Mouse (Mus musculus): ENCODE measurements around the gene Desi2.
"Not testable (repeated sequence)": the region's sequence is repeated elsewhere in the genome, so short reads cannot be mapped to it uniquely, and the experiment has no call there.

Gene Desi2

DNA sequence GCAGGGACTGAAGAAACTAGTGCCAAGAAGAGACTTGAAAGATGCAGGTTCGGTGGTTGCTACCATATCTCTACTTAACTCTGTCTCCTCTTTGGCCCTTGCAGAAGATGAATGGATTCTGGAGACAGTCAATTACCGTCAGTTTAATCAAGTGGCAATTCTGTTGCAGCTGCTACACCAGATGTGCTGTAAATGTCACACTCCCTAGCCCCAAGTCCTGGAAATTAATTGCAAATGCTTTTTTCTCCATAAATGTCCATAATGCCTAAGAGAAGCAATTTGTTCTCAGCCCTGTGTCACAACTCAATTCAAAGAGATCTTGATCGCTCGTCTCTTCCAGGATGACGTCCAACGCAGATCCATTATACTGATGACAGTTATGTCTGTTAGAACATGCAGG lies 83.4 kb downstream of the Desi2 start:
- no peak for DNase-seq

DNA sequence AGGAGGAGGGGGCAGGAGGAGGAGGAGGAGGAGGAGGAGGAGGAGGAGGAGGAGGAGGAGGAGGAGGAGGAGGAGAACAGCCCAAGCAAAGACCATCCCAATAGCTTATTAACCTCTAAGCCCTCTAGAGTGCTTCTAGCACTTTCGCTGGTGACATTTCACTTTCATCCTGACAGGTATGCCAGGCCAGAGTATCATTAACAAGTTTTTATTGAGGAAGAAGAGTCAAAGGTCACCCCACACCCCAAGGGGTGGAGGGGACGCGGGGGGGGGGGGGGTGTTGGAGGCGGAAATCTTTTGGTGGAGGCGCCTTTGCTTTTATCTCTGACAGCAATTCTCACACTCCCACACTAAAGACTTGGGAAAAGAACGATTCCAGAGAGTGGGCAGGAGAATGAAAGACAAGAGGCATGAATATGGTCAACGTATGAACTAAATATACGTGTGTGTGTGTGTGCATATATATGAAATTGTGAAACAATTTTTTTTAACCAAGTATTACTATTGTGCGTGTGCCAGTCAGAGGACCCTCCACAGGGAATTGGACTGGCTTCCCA lies 88.0 kb downstream of the Desi2 start:
- DNase-seq = no peak

DNA sequence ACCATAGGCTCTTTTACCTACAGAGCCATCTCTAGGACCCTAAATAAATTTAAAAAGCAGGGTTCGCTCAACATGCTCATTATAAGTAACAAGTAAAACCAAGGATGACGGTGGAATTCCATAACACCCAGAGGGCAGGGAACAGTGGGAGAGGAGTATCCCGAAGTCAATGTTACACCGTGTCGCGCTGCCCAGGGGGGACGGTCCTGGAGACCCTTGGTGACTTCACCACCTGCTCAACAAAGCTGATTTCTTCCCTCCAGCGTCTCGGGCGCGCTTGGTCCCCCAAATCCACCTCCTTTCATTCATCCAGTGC lies 88.5 kb downstream of the Desi2 start:
- no peak for DNase-seq

DNA sequence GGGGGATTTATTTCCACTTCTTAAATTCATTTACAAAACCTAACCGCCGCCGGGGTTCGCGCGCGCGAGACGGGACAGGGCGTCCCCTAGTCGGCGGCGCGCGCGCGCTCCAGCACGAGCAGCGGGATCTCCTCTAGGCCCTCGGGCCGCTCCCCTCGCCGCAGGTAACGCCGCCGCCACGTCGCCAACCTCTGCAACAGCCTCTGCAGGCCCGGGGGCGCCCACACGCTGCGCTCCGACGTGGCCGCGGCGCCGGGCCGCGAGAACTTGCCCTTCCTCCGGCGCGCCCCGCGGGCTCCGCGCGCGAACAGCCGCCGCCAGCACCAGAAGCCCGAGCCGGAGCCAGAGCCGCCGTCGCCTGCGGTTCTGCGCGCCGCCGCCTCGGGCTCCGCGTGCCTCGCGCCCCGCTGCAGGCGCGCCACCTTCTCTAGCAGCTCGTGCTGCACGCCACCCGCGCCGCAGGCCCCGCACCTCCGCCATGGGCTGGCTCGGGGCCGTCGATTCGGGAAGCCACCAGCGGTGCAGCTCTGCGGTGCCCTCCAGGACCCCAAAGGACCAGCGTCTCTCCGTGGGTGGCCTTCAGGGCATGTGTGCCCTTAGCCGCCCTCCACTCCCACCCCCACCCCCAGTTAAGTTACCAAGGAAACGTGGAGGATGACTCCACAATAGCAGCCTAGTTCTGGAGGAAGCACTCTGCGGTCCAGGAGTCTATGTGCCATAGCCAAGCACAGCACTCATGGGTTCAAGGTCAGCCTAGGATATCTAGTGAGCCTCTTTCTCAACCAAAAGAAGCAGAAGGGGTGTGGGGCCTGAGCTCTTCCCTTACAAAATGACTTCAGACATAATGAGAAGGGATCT lies 89.1 kb downstream of the Desi2 start:
- DNase-seq = peak; percentile 80 to 86

DNA sequence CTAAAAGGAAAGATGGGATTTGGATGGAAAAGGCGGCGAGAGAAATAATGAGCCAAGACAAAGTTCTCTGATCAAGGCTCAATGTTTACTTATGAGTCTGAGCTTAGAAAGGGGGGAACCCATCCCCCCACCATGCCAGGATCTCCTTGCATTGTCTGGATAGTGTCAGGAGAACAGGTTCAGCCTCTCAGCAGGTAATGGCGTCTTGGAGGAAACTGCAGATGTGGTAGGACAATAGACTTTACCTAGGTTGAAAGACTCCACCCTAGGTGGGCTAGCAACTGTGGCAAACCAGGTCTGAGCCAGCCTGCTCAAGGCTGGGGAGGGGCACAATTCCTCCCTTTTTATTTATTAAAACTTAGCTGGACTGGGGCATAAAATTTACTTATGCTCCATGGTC lies 96.1 kb downstream of the Desi2 start:
- DNase-seq = not testable (repeated sequence)

DNA sequence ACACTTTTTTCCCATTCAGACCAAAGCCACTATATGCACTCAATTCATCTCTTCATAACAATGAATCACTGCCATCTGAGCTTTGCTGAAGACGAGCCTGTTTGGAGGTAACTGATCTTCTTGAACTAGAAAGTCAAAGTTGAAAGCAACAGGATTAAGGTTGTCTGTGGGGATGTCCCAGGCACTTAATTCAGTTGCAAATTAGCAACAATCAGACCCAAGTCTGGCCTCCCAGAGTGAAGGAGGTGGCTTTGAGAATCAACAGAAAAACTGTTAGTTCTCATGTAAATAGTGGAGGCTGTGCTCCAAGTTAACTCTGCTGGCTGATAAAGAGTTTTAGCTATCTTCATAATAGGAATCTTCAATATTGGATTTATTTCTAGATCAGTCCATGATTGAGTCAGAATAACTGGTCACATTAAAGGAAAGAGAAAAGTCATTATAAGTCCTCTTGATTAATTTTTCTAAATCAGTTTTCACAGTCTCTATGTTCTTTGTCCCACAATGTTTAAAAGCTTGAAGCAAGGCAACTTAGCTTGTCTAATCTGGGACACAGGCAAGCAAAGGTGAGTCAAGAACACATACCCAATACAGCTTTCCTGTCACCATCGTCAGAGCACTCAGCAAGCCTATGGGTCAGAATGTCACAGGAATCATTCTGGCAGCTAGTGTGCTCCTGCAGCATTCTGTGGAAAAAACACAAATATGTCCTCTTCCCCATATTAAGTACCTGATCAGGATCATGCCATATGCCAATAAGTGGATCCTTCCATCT lies 96.9 kb downstream of the Desi2 start:
- no peak for DNase-seq

DNA sequence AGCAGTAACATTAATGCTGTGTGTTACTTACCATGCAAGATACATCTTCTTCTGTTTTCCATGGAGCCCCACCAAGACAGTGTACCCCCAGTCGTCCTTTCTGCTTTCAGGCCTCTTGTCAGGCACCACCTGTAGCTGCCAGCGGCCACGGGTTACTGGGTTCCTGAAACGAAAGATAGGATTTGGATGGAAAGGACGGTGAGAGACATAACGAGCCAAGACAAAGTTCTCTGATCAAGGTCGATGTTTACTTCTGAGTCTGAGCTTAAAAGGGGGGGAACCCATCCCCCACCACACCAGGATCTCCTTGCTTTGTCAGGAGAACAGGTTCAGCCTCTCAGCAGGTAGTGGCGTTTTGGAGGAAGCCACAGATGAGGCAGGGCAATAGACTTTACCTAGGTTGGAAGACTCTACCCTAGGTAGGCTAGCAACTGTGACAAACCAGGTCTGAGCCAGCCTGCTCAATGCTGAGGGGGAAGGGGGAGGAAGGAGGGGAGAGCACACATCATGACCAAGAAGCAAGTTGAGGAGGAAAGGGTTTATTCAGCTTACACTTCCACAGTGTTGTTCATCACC lies 100.5 kb downstream of the Desi2 start:
- no peak for DNase-seq

DNA sequence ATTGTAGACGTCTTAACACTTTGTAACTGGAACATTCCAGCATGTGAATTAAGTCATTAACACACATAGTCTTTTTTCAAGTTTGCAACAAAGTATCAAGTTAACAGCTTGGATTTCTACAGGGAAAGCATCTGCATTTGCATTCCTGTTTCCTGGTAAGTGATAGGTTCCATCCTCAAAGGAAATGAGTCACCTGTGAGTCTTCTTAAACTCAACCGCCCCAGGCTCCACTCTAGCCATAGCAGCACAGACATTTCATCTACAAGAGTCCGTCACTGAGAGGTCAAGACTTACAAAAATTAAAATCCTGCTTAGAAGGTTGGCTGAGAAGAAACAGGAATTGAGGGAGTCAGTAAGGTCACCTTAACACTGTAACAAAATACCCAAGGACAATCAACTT lies 104.5 kb downstream of the Desi2 start:
- DNase-seq = no peak

DNA sequence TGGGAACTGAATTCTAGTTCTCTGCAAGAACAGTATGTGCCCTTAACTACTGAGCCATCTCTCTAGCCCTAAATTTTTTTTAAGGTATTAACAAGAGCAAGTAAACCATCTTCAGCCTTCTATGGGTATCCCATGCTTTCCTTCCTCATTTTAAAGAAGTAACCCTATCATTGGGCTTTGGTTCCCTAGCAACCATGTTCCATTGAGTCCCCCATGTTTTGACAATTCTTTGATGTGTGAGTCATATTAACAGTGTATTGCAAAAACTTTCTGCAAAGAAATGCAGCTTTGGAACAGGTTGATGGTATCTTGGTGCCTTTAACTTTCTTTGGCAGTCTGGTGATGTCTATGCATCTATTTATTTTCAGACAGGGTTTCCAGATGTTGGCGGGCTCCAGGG lies 106.8 kb downstream of the Desi2 start:
- no peak for DNase-seq

DNA sequence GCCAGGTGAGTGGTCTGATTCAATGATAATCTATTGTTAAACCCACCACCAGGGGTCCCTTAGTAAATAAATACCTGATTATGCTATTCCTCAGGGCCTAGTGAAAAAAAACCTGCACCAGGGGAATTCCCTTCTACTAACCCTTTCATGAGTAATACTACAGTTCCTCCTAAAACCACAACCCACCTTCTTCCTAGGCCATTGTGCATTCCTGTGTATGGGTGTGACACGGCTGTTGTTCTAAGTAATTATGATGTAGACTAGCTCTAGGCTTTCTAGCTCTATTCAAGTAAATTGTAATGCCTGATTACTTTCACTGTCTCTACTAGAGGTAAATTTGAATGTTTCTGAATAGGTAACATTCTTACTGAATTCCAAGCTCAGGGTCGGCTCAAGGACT lies 114.0 kb downstream of the Desi2 start:
- DNase-seq = not testable (repeated sequence)

DNA sequence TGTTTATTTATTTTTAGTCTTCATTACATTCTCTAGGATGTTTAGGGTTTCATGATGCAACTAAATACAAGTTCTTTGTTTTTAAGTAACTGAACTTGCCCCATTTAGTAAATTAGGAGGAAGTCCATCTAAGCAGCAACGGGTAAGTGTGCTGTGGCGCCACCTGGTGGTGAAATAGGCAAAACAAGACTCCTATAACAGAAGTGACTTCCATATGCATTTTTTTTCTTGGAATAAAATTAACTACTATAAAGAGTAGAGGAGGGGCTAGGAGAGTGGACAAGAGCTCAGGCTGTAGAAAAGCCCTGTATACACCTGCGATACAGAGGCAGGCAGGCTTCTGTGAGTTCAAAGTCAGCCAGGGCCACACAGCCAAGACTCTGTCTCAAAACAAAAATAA lies 116.2 kb downstream of the Desi2 start:
- peak; percentile 86 to 89 for DNase-seq
